Mouse (Mus musculus) CH12.LX (cell line): ENCODE measurements at regions not wholly inside any gene's neighbourhood (a gene's known extent, or its start where the extent isn't known, plus 50 kb on each side); places are given as distances from the start of the nearest gene placed in this dataset.

ENCODE experiments used
- EP300 ChIP-seq: IDR thresholded peaks from 2 replicates; pipeline ENCODE4 v1.6.1; 2011; ENCODE audit warnings: low read length, improper control_type of control experiment
- HCFC1 ChIP-seq: IDR thresholded peaks from 2 replicates; pipeline ENCODE4 v1.6.1; 2012; ENCODE audit warnings: low read depth, mild to moderate bottlenecking, inconsistent platforms, low read length, improper control_type of control experiment
- POLR2A ChIP-seq: IDR thresholded peaks from 2 replicates; pipeline ENCODE4 v1.6.1; 2011; ENCODE audit warnings: low read depth, mild to moderate bottlenecking, improper control_type of control experiment, low read length

DNA sequence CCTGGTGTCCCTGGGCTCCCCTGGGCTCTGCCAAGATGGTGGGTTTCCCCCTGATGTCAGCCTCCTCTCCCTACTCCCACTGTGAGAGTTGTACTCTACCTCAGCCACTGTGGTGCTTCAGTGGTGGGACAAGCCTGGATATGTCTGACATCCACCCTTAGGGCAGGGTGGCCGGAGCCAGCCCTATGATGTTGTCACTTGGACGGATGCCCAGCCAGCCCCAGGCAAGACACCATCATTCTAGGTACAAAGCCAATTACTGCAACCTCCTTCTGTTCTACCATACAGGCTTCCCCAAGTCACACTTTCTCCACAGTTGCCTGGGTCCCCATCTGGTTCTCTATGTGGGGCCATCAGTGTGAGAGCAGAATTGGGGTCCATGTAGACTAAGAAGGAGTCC is 141.0 kb upstream of the Smim23 start:
- no peak for TF ChIP-seq HCFC1
- no peak for TF ChIP-seq EP300
- no peak for TF ChIP-seq POLR2A
